Mouse (Mus musculus): ENCODE results near the gene Pdcd1lg2.

Pdcd1lg2 gene

DNA sequence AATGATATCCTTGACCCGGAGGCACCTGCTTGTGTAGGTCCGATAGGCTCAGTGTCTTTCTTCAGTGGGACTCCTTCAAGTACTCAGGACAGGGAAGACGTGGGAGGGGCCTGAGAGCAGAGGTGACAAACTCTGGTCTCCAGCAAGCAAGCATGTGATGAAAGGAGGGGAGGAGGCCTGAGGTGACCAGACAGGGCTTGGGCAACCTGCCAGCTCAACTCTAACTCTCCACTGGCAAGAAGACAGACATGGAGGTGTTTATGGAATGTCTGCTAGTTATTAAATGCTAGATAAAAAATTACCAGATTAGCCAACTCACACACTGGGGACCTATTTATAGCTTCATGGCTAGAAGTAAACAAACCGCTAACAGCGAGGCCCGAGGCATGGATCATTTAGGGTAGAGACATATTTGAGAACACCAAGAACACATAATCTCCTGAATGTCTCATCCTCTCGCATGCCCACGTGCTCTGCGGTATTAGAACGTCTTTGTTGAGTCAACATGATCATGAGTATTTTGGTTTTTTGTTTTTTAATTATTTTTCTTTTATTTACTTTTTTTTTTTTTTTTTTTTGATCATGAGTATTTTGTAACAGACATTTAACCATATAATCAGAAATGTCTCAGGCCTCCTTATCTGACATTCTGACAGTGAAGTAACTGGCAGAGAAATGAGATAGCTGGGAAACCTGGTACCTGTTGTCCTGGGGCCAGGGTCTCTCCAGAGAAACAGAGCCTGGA is 58.4 kb downstream of the Pdcd1lg2 start:
- DNase-seq (ENCODE audit: extremely low read depth, low read depth) = no peak

GRCm38 (mm10) chr19:29469686-29470254 is 59.1 kb downstream of the Pdcd1lg2 start:
- DNase-seq (ENCODE audit: extremely low read depth, low read depth) = peak; percentile 86

GRCm38 (mm10) chr19:29470652-29471051 is 59.9 kb downstream of the Pdcd1lg2 start:
- no peak for DNase-seq (ENCODE audit: extremely low read depth, low read depth)

GRCm38 (mm10) chr19:29472424-29472823 is 61.7 kb downstream of the Pdcd1lg2 start:
- no peak for DNase-seq (ENCODE audit: extremely low read depth, low read depth)

DNA sequence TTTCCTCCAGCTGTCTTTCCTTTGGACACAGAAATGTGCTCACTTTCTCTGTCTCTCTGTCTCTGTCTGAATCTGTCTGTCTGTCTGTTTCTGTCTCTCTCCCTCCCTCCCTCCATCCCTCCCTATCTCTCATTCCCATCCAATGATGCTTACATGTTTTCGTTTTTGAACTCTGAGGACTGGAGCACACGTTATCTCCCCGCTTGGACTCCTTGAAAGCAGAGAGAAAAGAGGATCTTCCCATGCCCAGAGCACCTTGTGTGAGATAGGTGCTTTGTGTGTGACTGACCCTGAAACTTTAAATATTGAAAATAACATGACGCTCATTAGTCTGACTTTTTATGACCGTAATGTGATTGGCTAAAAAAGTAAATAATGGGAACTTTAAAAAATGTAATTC is 62.2 kb downstream of the Pdcd1lg2 start:
- no peak for DNase-seq (ENCODE audit: extremely low read depth, low read depth)

DNA sequence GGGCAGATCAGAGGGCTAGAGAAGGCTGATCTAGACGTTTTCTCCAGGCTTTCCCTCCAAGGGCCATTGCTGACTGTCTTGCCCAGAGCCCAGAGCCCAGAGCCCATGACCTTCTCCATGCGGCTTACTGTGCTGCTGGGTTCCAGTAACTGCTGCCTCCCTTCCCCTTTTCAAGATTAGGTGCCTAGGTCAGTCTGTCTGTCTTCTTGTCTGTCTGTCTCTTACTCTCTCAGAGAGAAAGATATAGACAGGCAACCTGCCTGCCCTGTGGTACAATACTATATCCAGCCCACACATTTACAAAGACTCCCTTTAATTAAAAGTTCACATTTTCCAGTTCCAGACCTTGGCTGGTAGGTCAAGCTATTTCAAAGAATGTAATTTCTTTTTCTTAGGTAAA is 64.1 kb downstream of the Pdcd1lg2 start:
- peak; percentile 62 for DNase-seq (ENCODE audit: extremely low read depth, low read depth)

- peak; percentile 75 for DNase-seq (ENCODE audit: extremely low read depth, low read depth)
Observed at GRCm38 (mm10) chr19:29475210-29475620, 64.5 kb downstream of the Pdcd1lg2 start.

- no peak for DNase-seq (ENCODE audit: extremely low read depth, low read depth)
Observed at GRCm38 (mm10) chr19:29478598-29478997, 67.9 kb downstream of the Pdcd1lg2 start.

- no peak for DNase-seq (ENCODE audit: extremely low read depth, low read depth)
Observed at GRCm38 (mm10) chr19:29481578-29481977, 70.9 kb downstream of the Pdcd1lg2 start.

GRCm38 (mm10) chr19:29482148-29482547 is 71.4 kb downstream of the Pdcd1lg2 start:
- no peak for DNase-seq (ENCODE audit: extremely low read depth, low read depth)

DNA sequence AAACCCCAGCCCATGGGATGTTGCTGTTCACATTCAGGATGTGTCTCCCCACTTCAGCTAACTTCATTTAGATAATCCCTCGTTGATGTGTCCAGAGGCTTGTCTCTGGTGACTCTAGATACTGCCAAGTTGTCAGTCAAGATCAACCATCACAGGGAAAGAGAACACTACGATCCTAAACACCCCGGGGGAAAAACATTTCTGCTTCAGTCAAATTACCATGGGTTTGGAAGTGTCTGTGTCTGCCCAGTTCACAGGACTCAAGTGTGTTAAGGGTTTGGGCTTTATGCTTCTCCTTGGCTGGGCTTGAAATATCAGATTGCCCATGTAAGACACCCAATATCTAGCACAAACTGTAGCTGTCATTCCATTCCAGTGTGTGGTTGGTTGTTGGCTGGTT is 71.9 kb downstream of the Pdcd1lg2 start:
- no peak for DNase-seq (ENCODE audit: extremely low read depth, low read depth)

DNA sequence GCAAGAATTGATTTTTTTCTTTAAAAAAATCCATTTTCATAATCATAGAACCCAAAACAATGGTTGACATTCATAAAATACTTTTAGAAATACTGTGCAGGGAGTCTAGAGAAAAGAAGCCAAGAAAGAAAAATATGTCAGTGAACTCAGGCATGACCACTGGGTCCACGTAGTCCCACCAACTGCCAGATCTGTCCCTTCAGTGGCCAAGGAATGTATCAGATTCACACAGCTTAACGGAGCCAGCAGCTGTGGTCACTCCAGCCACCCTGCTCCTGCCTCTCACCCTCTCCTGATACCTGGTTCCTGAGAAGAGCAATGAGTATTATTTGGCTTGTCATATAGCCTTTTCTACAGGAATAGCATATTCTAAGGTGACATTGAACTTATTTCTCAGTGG is 72.7 kb downstream of the Pdcd1lg2 start:
- DNase-seq (ENCODE audit: extremely low read depth, low read depth) = no peak

DNA sequence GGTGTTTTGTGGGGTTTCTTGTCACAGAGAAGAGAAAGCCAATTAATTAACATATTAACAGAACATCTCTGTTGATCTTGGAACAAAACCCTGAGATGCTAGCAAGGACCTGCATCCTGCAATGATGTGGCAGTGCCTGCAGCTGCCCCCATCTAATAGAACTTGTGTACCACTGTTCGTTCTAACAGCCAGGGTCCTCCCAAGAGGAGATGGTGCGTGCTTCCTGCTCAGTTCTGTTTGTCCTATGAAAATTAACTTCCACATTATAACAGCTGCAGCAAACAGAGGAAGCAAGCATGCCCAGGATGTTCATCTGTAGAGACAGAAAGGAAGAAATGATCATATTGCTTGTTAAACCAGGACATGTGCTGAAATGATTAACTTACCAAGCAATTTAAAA is 73.8 kb downstream of the Pdcd1lg2 start:
- DNase-seq (ENCODE audit: extremely low read depth, low read depth) = no peak

GRCm38 (mm10) chr19:29485257-29485948 is 74.7 kb downstream of the Pdcd1lg2 start:
- no peak for DNase-seq (ENCODE audit: extremely low read depth, low read depth)

GRCm38 (mm10) chr19:29486545-29487206 is 76.0 kb downstream of the Pdcd1lg2 start:
- DNase-seq (ENCODE audit: extremely low read depth, low read depth) = no peak

DNA sequence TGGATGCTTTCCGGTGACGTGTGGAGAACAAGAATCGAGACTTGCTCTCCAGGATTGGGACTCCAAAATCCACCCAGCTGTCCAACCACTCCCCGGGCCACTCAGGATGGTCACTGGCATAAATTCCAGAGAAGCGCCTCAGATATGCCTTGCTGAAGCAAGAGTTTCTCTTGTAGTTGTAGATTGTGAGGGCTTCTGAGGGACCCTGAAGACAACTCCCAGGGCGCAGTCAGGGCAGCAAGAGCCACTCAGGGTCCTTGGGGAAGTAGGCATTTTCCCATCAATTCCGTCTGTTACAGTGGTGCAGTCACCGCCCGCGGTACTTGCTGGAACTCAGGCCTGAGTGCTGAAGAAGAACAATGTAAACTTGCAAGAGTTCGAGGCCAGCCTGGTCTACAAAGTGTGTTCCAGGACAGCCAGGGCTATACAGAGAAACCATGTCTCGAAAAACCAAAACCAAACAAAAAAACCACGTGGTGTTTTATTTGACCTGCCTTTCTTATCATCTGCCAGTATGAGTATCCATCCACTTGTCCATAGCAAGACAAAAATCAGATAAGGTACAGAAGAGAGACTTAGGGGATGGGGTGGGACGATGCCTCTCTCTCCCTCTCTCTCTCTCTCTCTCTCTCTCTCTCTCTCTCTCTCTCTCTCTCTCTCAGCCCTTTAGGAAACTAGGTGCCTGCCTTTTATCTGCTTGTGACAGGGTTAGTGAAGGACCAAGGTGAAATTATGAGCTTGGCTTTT is 76.8 kb downstream of the Pdcd1lg2 start:
- no peak for DNase-seq (ENCODE audit: extremely low read depth, low read depth)

GRCm38 (mm10) chr19:29488073-29488390 is 77.3 kb downstream of the Pdcd1lg2 start:
- DNase-seq (ENCODE audit: extremely low read depth, low read depth) = no peak

DNA sequence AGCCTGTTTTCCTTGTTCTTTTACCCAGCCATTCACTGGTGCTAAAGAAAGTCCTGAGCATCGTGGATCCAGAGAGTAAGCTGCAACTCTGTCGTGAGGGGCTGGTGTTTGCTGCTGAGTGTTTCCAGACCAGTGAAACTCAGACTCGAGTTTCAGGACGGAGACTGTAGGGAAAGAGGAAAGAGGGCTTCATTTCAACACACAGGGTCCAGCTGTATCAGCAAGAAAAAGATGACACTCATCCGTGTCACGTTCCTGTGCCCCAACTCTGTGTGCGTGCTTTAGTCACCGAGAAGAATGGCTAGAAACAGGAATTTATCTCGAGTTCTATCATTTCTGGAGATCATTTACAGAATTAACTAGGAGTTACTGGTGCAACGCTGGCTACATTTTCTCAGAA is 77.7 kb downstream of the Pdcd1lg2 start:
- DNase-seq (ENCODE audit: extremely low read depth, low read depth) = no peak

DNA sequence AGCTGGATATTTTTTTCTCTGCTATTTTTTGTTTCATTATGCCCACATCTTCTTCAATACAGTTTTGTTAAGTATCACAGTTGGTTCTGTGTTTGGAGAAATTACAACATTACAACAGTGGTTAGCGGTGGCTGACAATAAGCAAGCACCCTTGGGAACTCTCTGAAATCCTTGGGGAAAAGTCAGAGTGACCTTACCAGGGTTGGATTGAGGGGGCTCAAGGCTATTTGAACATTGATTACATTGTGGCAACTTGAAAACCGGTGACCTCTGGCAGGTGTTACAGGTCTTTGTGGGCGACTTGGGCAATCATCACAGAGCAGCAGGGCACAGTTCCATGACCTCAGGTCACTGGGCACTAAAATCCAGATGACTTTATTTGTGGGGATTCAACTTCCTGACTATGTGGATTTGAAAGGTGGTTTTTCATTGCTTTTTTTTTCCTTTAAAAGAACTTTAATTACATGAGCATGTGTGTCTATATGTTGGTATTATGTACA is 79.1 kb downstream of the Pdcd1lg2 start:
- no peak for DNase-seq (ENCODE audit: extremely low read depth, low read depth)

- DNase-seq (ENCODE audit: extremely low read depth, low read depth) = no peak
Observed at GRCm38 (mm10) chr19:29491467-29491866, 80.7 kb downstream of the Pdcd1lg2 start.

GRCm38 (mm10) chr19:29494454-29494853 is 83.7 kb downstream of the Pdcd1lg2 start:
- no peak for DNase-seq (ENCODE audit: extremely low read depth, low read depth)

Measured in MEL-GATA-1-ER (cell line).